8 mouse cellular contexts compared by ENCODE assay signal in the genomic region with DNA sequence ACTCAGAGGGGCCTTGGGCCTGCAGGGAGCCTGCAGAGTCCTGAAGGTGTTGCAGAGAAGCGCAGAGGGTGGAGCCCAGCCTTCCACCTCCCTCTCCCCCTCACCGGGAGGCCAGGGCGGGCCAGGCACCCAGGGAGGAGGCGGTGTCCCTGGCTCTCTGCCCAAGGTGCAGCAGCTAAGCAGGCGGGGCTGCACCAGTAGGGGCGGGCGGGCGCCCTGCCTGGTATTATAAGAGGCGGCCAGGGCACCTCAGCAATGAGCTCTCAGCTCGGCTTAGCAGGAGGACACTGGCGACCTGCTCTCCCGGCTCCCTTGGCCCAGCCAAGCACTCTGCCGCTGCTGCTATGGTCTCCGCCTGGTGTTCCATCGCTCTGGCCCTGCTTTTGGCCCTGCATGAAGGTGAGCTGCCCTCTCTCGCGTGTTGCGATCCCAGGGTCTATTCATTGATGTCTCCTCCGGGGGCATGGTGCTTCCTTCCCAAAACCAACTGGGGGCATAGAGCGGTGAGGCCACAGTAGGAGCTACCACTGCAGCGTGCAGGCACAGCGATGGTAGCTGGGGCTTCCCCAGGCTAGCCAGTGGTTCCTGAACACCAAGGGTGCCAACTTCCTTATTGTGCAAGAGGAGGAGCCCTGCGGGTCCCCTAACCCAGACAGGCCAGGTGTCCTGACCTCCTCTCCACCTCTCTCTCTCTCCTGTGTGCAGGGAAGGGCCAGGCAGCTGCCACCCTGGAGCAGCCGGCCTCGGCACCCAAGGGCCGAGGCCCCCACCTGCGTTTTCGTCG. TPM values are rescaled to one million over a fixed set of nuclear protein-coding genes. Genes with fewer than 3 reads are reported as not detected.
A peak's percentile ranks its signal among the peaks of the same experiment; 100 is the strongest.
DNase-seq lines count a peak whose midpoint lies in the region; ATAC-seq and TF ChIP-seq lines count a peak whose summit lies in the region.

A gene (plus strand): TSS at position 41 of the 784 bp plus-strand sequence.

- H3K9ac ChIP-seq in midbrain, embryonic 11.5 days (ENCODE audit: low read length), result no peak within 1 kb of the TSS
- no peak within 1 kb of the TSS for H3K9ac ChIP-seq in midbrain, postnatal 0 days (replicated peaks; ENCODE audit: low read length, poor library complexity, severe bottlenecking)
- peak within 1 kb of the TSS; percentile 62 for H3K9ac ChIP-seq in intestine, embryonic 16.5 days (ENCODE audit: low read depth, low read length)
- 0 out of 2 replicates have a peak within 1 kb of the TSS, but pooled peaks have one; percentile 16 for H3K9ac ChIP-seq in lung, embryonic 16.5 days (ENCODE audit: low read length)

- no peak within 1 kb of the TSS for H3K4me3 ChIP-seq in midbrain, embryonic 11.5 days (ENCODE audit: low read depth, low read length)
- H3K4me3 ChIP-seq in midbrain, postnatal 0 days (ENCODE audit: low read depth, low read length), result no peak within 1 kb of the TSS
- peak within 1 kb of the TSS; percentile 45 for H3K4me3 ChIP-seq in intestine, embryonic 16.5 days (ENCODE audit: low read length)
- no peak within 1 kb of the TSS for H3K4me3 ChIP-seq in lung, embryonic 16.5 days (ENCODE audit: low read length)

- no peaks in the 10 kb centered on the region for H3K36me3 ChIP-seq in midbrain, embryonic 11.5 days (ENCODE audit: control insufficient read depth, insufficient read depth, low read length)
- no peaks in the 10 kb centered on the region for H3K36me3 ChIP-seq in midbrain, postnatal 0 days (ENCODE audit: insufficient read depth, low read length)
- H3K36me3 ChIP-seq in intestine, embryonic 16.5 days (ENCODE audit: control insufficient read depth, insufficient read depth, low read length), result no peaks in the 10 kb centered on the region
- H3K36me3 ChIP-seq in lung, embryonic 16.5 days (ENCODE audit: control insufficient read depth, insufficient read depth, low read length), result no peaks in the 10 kb centered on the region

- no peak within 1 kb of the TSS for H3K4me2 ChIP-seq in midbrain, embryonic 11.5 days
- H3K4me2 ChIP-seq in midbrain, postnatal 0 days (ENCODE audit: low read depth, low read length, poor library complexity, severe bottlenecking), result no peak within 1 kb of the TSS
- peak within 1 kb of the TSS; percentile 58 for H3K4me2 ChIP-seq in intestine, embryonic 16.5 days (ENCODE audit: low read depth, low read length)
- peak within 1 kb of the TSS; percentile 30 for H3K4me2 ChIP-seq in lung, embryonic 16.5 days (ENCODE audit: low read depth, low read length)

- H3K9me3 ChIP-seq in midbrain, embryonic 11.5 days (ENCODE audit: control insufficient read depth, low read length), result no peaks in the 10 kb centered on the region
- H3K9me3 ChIP-seq in midbrain, postnatal 0 days (ENCODE audit: low read length), result no peaks in the 10 kb centered on the region
- H3K9me3 ChIP-seq in intestine, embryonic 16.5 days (ENCODE audit: control insufficient read depth, low read length), result no peaks in the 10 kb centered on the region
- H3K9me3 ChIP-seq in lung, embryonic 16.5 days (ENCODE audit: control insufficient read depth, low read length), result no peaks in the 10 kb centered on the region

- no peaks in the 10 kb centered on the region for H3K27me3 ChIP-seq in midbrain, embryonic 11.5 days (ENCODE audit: control insufficient read depth, insufficient read depth, low read length)
- no peaks in the 10 kb centered on the region for H3K27me3 ChIP-seq in midbrain, postnatal 0 days (ENCODE audit: insufficient read depth, low read length)
- no peaks in the 10 kb centered on the region for H3K27me3 ChIP-seq in intestine, embryonic 16.5 days (replicated peaks; ENCODE audit: control insufficient read depth, insufficient read depth, low read length)
- no peaks in the 10 kb centered on the region for H3K27me3 ChIP-seq in lung, embryonic 16.5 days (ENCODE audit: control insufficient read depth, insufficient read depth, low read depth, low read length)

- TF ChIP-seq CTCF in midbrain, postnatal 0 days (IDR thresholded peaks at IDR 0.05), result no peak

- peaks cover 9% of the 10 kb centered on the region; the same call in 1 of the 2 replicates for H3K4me1 ChIP-seq in midbrain, embryonic 11.5 days (ENCODE audit: control insufficient read depth, insufficient read depth, low read length)
- H3K4me1 ChIP-seq in midbrain, postnatal 0 days (ENCODE audit: insufficient read depth, low read length), result no peaks in the 10 kb centered on the region
- H3K4me1 ChIP-seq in intestine, embryonic 16.5 days (ENCODE audit: control insufficient read depth, insufficient read depth, low read length), result peaks cover 42% of the 10 kb centered on the region
- peaks cover 24% of the 10 kb centered on the region for H3K4me1 ChIP-seq in lung, embryonic 16.5 days (replicated peaks; ENCODE audit: control insufficient read depth, insufficient read depth, low read length)

- peak; percentile 78 for DNase-seq in midbrain, embryonic 11.5 days (ENCODE audit: low spot score, missing footprints)
- DNase-seq in midbrain, postnatal 0 days (ENCODE audit: low spot score), result no peak
- peak; percentile 51 for DNase-seq in gastrocnemius, postnatal 10 days
- peak; percentile 17 to 29 for DNase-seq in thymus, postnatal 36 days
- no peak for DNase-seq in embryo, embryonic 10.5 days (ENCODE audit: low spot score)
- no peak for DNase-seq in frontal cortex, postnatal 25 days (ENCODE audit: low spot score in 2 of 2)

- ATAC-seq in midbrain, embryonic 11.5 days (ENCODE audit: low FRiP score), result no peak
- ATAC-seq in midbrain, postnatal 0 days (ENCODE audit: low FRiP score), result no peak
- ATAC-seq in intestine, embryonic 16.5 days, result peak; percentile 95
- ATAC-seq in lung, embryonic 16.5 days (ENCODE audit: low read depth), result peak; percentile 89

- no peak within 1 kb of the TSS for H3K27ac ChIP-seq in midbrain, embryonic 11.5 days (ENCODE audit: low read depth, low read length)
- no peak within 1 kb of the TSS for H3K27ac ChIP-seq in midbrain, postnatal 0 days (ENCODE audit: low read depth, low read length)
- peak within 1 kb of the TSS; percentile 74 for H3K27ac ChIP-seq in intestine, embryonic 16.5 days (ENCODE audit: low read length)
- peak within 1 kb of the TSS; percentile 42; the same call in 1 of the 2 replicates for H3K27ac ChIP-seq in lung, embryonic 16.5 days (ENCODE audit: low read length)

- WGBS in midbrain, embryonic 11.5 days, result 41% methylated on average over 24 of the region's 29 CpGs
- 47% methylated on average over 27 of the region's 29 CpGs for WGBS in midbrain, postnatal 0 days
- 40% methylated on average over 27 of the region's 29 CpGs for WGBS in intestine, embryonic 16.5 days
- WGBS in lung, embryonic 16.5 days, result 34% methylated on average over 28 of the region's 29 CpGs

RNA-seq across cellular contexts. Expression of the gene that starts here (rescaled TPM):
- polyA plus RNA-seq in midbrain, embryonic 11.5 days (2014; fragmentation: Nextera tagmentation; extraction: Ambion mirVana), result not detected in 2 replicates
- total RNA-seq in midbrain, postnatal 0 days (2014; rRNA removed), result 0.38 TPM in 1 of 2 replicates, not detected in the other
- 0.10 and 0.29 TPM in 2 replicates for polyA plus RNA-seq in midbrain, postnatal 0 days (2015; fragmentation: Nextera tagmentation; extraction: Ambion mirVana)
- not detected for total RNA-seq in gastrocnemius, postnatal 10 days (2021)
- polyA plus RNA-seq in intestine, embryonic 16.5 days (2015; fragmentation: Nextera tagmentation; extraction: Ambion mirVana), result 5.3 and 5.8 TPM in 2 replicates
- 0.74 and 0.85 TPM in 2 replicates for polyA plus RNA-seq in lung, embryonic 16.5 days (2015; fragmentation: Nextera tagmentation; extraction: Ambion mirVana)

Comparison
In these comparisons a context has a peak if more than half of its experiments do, and no peak if none do; other contexts are left out.
1. Peak in DNase-seq in midbrain, embryonic 11.5 days; RNA of the gene not detected or under 1 TPM.
2. Peak in DNase-seq in gastrocnemius, postnatal 10 days; RNA of the gene not detected or under 1 TPM.
3. Peak in ATAC-seq, H3K27ac ChIP-seq, H3K9ac ChIP-seq and H3K4me2 ChIP-seq in lung, embryonic 16.5 days; RNA of the gene not detected or under 1 TPM.
4. DNase-seq: peak in thymus, postnatal 36 days (2 of 2); none in midbrain, postnatal 0 days (single experiment), embryo, embryonic 10.5 days (single experiment) and frontal cortex, postnatal 25 days (0 of 2).